Mouse (Mus musculus): ENCODE measurements around the gene Slc15a3. TPM values are rescaled to one million over a fixed set of nuclear protein-coding genes. Genes with fewer than 3 reads are reported as not detected.

Gene Slc15a3
- total and polyA plus RNA-seq, 3 experiments = 0.02 to 0.05 TPM; not detected in 1

DNA sequence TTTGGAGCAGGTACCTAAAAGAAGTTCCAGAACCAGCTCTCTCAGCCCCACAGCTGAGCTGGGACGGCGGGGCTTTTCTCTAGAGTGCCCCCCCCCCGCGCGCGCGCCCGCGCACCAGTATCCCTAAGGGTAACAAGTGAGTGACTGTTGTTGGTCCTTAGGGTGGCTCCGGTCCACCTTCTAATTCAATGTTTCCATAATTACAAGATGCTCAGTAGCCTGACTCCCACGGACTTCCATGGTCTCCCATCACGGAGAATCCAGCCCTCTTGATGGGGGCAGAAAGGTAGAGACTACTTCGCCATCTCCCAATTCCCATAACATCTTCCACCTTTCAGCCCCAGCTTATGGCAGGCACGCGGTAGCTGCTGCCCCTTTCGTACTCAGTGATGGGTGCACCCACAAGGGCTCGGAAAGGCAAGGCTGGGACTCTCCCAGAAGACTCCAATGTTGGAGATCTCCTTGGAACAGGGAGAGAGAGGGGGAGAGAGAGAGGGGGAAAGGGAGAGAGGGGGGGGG, 29.2 kb downstream of the Slc15a3 start:
- H3K27me3 ChIP-seq (ENCODE audit: insufficient read depth, low read length) = peaks cover 26% of the 10 kb centered on the region
- DNase-seq (ENCODE audit: low spot score) = no peak
- no peaks in the 10 kb centered on the region for H3K4me1 ChIP-seq (ENCODE audit: insufficient read depth, low read depth, low read length)
- H3K4me3 ChIP-seq (ENCODE audit: low read depth, low read length) = no peak overlapping the region
- no peak for ATAC-seq (ENCODE audit: extremely low read depth, insufficient number of reproducible peaks, low FRiP score, poor library complexity, severe bottlenecking)
- no peaks in the 10 kb centered on the region for H3K9me3 ChIP-seq (replicated peaks)
- H3K36me3 ChIP-seq (replicated peaks) = peaks cover 30% of the 10 kb centered on the region
- no peak for TF ChIP-seq TAL1 (conservative IDR thresholded peaks at IDR 0.05; ENCODE audit: low read depth, low read length)
- no peak for TF ChIP-seq CTCF (IDR thresholded peaks at IDR 0.05; ENCODE audit: low read depth, low read length)
- TF ChIP-seq GATA1 (IDR thresholded peaks at IDR 0.05; ENCODE audit: borderline replicate concordance, low read length) = no peak
- TF ChIP-seq POLR2AphosphoS5 (IDR thresholded peaks at IDR 0.05; ENCODE audit: insufficient replicate concordance, low read depth, low read length) = no peak
- TF ChIP-seq GATA2 (IDR thresholded peaks at IDR 0.05; ENCODE audit: borderline replicate concordance, low read depth, low read length) = no peak

DNA sequence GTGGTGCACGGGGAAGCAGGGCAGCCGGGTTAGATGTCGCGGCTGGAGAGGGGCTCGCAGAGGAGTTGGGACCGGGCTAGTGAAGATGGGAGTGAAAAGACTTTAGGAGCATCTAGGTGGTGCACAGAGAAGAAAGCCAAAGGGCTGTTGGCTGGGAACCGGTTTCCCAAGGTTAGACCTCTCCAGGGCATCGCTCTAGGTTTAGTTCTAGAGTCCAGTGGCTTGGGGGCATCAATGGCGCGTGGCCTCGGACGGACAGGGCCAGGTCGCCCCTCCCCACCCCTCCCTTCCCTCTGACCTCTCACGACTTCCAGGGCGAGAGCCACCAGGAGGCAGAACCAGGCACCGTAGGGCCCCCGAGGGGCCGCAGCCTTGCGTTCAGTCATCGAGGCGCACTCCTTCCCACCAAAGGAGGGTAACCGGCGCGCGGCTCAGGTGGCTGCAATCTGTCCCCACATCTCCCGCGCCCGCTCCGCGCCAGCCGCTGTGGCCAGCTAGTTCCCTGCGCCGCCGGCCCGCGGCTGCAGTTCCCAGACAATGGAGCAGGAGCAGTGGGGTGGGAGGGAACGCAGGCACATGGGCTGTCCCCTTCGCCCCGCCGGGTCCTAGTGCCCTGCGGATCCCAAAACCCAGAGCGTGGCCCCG, 29.8 kb downstream of the Slc15a3 start:
- Histone ChIP-seq H3K9me3 (replicated peaks) (no peaks in the 10 kb centered on the region), H3K36me3 (replicated peaks) (peaks cover 37% of the 10 kb centered on the region), H3K4me1 (ENCODE audit: insufficient read depth, low read depth, low read length) (no peaks in the 10 kb centered on the region), H3K27me3 (ENCODE audit: insufficient read depth, low read length) (peaks cover 24% of the 10 kb centered on the region), H3K4me3 (ENCODE audit: low read depth, low read length) (no peak overlapping the region)
- DNase-seq (ENCODE audit: low spot score) (no peak), ATAC-seq (ENCODE audit: extremely low read depth, insufficient number of reproducible peaks, low FRiP score, poor library complexity, severe bottlenecking) (no peak)
- TF ChIP-seq POLR2AphosphoS5 (IDR thresholded peaks at IDR 0.05; ENCODE audit: insufficient replicate concordance, low read depth, low read length) (no peak), GATA1 (IDR thresholded peaks at IDR 0.05; ENCODE audit: borderline replicate concordance, low read length) (no peak), CTCF (IDR thresholded peaks at IDR 0.05; ENCODE audit: low read depth, low read length) (no peak), GATA2 (IDR thresholded peaks at IDR 0.05; ENCODE audit: borderline replicate concordance, low read depth, low read length) (no peak), TAL1 (conservative IDR thresholded peaks at IDR 0.05; ENCODE audit: low read depth, low read length) (no peak)

DNA sequence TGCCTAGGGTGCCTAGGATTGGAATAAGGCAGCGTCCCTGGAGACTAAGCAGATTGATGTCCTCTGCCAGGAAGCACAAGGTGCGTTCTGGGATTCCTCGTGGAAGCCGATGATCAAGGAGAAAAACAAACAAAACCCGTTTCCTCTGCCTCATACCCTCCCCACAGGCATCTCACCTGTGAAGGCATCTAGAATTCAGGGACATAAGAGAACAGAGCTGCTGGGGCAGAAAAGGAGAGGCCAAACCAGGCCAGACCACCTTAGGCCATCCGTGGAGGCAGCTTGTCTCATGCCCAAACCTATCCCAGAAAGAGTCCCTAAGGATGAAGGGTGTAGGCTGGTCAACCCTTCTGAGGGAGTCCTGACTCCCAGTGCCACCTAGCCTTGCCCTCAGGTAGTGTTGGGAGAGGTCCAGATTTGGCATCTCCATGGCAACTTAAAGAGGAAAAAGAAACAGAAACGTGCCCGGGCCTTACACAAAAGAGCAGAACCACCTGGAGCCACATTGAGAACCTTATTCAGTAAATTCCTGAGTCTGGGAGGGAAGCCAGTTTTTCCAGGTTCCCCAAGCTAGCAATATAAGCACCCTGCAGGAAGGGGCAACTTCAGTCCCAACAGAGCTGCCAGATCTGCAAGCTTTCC, 30.5 kb downstream of the Slc15a3 start, which contains the start of gene Tmem132a:
Gene Tmem132a, minus strand, starts transcription at position 55 of the 642 bp plus-strand sequence.
- peaks cover 38% of the 10 kb centered on the region for H3K36me3 ChIP-seq (replicated peaks)
- peaks cover 24% of the 10 kb centered on the region for H3K27me3 ChIP-seq (ENCODE audit: insufficient read depth, low read length)

DNA sequence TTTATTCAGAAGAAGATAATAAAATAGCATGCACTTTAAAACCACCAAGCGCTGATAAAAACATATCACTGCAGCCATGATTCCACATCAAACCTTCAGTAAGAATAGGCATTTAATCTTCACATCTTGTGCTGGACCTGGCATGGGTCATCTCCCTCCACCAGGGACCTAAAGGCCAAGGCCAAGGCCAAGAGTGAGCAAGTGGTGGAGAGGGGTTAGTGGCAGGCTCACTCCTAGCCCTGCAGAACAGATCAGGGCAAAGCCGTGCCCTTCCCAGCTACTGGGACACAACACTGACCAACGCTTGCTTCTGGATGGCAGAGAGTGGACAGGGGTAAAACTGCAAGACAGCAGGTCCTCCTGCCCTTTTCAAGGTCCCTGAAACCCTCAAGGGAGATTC, 31.1 kb downstream of the Slc15a3 start:
- ATAC-seq (ENCODE audit: extremely low read depth, insufficient number of reproducible peaks, low FRiP score, poor library complexity, severe bottlenecking) = no peak
- no peak for DNase-seq (ENCODE audit: low spot score)
- no peaks in the 10 kb centered on the region for H3K9me3 ChIP-seq (replicated peaks)
- H3K36me3 ChIP-seq (replicated peaks) = peaks cover 40% of the 10 kb centered on the region
- H3K4me3 ChIP-seq (ENCODE audit: low read depth, low read length) = no peak overlapping the region
- H3K27me3 ChIP-seq (ENCODE audit: insufficient read depth, low read length) = peaks cover 20% of the 10 kb centered on the region
- TF ChIP-seq CTCF (IDR thresholded peaks at IDR 0.05; ENCODE audit: low read depth, low read length) (no peak), POLR2AphosphoS5 (IDR thresholded peaks at IDR 0.05; ENCODE audit: insufficient replicate concordance, low read depth, low read length) (no peak), GATA1 (IDR thresholded peaks at IDR 0.05; ENCODE audit: borderline replicate concordance, low read length) (no peak), TAL1 (conservative IDR thresholded peaks at IDR 0.05; ENCODE audit: low read depth, low read length) (no peak), GATA2 (IDR thresholded peaks at IDR 0.05; ENCODE audit: borderline replicate concordance, low read depth, low read length) (no peak)
- no peaks in the 10 kb centered on the region for H3K4me1 ChIP-seq (ENCODE audit: insufficient read depth, low read depth, low read length)

More for the DNA sequence above, 30.5 kb downstream of the Slc15a3 start, which contains the start of gene Tmem132a:
- H3K4me1 ChIP-seq (ENCODE audit: insufficient read depth, low read depth, low read length) = no peaks in the 10 kb centered on the region
- H3K9me3 ChIP-seq (replicated peaks) = no peaks in the 10 kb centered on the region
- H3K4me3 ChIP-seq (ENCODE audit: low read depth, low read length) = no peak within 1 kb of the TSS
- ATAC-seq (ENCODE audit: extremely low read depth, insufficient number of reproducible peaks, low FRiP score, poor library complexity, severe bottlenecking) = no peak
- DNase-seq (ENCODE audit: low spot score) = no peak
- TF ChIP-seq CTCF (IDR thresholded peaks at IDR 0.05; ENCODE audit: low read depth, low read length) (no peak), TAL1 (conservative IDR thresholded peaks at IDR 0.05; ENCODE audit: low read depth, low read length) (no peak), GATA2 (IDR thresholded peaks at IDR 0.05; ENCODE audit: borderline replicate concordance, low read depth, low read length) (no peak), GATA1 (IDR thresholded peaks at IDR 0.05; ENCODE audit: borderline replicate concordance, low read length) (no peak), POLR2AphosphoS5 (IDR thresholded peaks at IDR 0.05; ENCODE audit: insufficient replicate concordance, low read depth, low read length) (no peak)

DNA sequence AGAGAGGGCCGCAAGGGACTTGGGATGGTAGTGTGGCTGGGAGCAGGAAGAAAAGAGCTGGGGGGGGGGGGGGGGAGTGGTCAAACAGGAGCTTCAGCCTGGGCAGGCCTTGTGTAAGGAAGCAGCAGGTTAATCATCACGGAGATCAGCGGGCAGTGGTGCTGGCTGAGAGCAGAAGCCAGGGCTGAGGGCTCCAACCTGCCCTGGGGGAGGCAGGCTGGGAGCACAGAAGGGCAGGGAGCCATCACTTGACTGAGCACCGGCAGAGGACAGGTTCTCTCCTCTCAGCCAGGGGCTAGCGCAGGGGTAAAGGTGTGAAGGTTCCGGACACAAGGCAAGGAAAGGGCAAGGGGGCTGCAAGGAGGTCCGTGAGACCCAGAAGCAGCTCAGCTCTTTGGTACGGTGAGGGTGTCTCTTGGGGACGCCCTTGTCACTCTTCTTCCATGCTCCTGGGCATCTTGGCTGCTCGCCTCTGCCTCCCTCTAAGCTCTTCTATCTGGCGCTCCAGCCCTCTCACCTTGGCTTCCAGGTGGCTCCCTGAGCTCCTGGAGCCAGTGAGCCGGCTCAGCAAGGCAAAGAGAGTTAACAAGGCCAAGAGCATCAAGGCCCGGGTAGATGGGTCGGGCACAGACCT, 31.9 kb downstream of the Slc15a3 start:
- DNase-seq (ENCODE audit: low spot score) = no peak
- Histone ChIP-seq H3K27me3 (ENCODE audit: insufficient read depth, low read length) (peaks cover 17% of the 10 kb centered on the region), H3K4me1 (ENCODE audit: insufficient read depth, low read depth, low read length) (no peaks in the 10 kb centered on the region), H3K36me3 (replicated peaks) (peaks cover 40% of the 10 kb centered on the region), H3K4me3 (ENCODE audit: low read depth, low read length) (no peak overlapping the region), H3K9me3 (replicated peaks) (no peaks in the 10 kb centered on the region)
- TF ChIP-seq TAL1 (conservative IDR thresholded peaks at IDR 0.05; ENCODE audit: low read depth, low read length) (no peak), GATA2 (IDR thresholded peaks at IDR 0.05; ENCODE audit: borderline replicate concordance, low read depth, low read length) (no peak), GATA1 (IDR thresholded peaks at IDR 0.05; ENCODE audit: borderline replicate concordance, low read length) (no peak), CTCF (IDR thresholded peaks at IDR 0.05; ENCODE audit: low read depth, low read length) (no peak), POLR2AphosphoS5 (IDR thresholded peaks at IDR 0.05; ENCODE audit: insufficient replicate concordance, low read depth, low read length) (no peak)
- ATAC-seq (ENCODE audit: extremely low read depth, insufficient number of reproducible peaks, low FRiP score, poor library complexity, severe bottlenecking) = no peak

Data from G1E (cell line).